ENCODE assay signal across 9 mouse cellular contexts in the genomic region with DNA sequence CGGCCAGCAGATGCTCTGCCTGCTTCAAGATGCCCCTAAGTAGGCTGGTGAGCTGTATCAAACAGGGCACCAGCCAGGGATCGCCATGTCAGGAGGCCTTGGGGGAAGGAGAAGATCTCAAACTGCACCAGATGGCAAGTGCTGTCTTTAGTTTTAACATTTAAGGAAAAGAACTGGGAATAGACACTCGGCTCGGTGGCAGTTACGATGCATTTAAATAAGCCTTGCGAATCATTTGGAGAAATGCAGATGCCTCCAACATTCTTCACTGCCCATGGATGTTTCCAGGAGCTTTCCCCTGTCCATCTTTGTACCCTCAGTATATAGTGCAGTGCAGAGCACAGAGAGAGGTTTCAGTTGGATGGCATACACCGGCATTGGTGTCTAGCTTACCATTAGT.
"Had no signal": no experiment of that assay in that cellular context is flagged by ENCODE, and none has a peak within 500 bp of the region (broad histone marks: within the 10 kb centered on the region; RNA-seq: fewer than 3 reads in every experiment).

No protein-coding gene starts in this region.

- ATAC-seq: intestine, embryonic 15.5 days; lung, postnatal 0 days had no signal

- DNase-seq: kidney, adult 18-20 months; kidney, postnatal 10 days; kidney, postnatal 4 days; lung, adult 2 months; lung, postnatal 36 days; midbrain, embryonic 14.5 days; thymus, postnatal 36 days had no signal
